Mouse (Mus musculus) heart, embryonic 11.5 days (tissue): ENCODE data around the gene Ctsh. TPM values are rescaled to one million over a fixed set of nuclear protein-coding genes. Genes with fewer than 3 reads are reported as not detected.

Experiments used
- ATAC-seq: fragments of 200-750 bp; cut with Nextera tagmentation; replicated peaks from 2 replicates; pipeline ENCODE4 v1.8.0; 2017; ENCODE audit warnings: moderate library complexity; ENCODE audit not compliant: insufficient number of reproducible peaks, low FRiP score, low TSS enrichment
- H3K27ac ChIP-seq: fragments of 300-500 bp; sonication (generic); 2 replicates; pipeline ENCODE4 v1.5.1; 2014; ENCODE audit warnings: mild to moderate bottlenecking, low read depth, low read length
- H3K27me3 ChIP-seq: fragments of 300-500 bp; sonication (generic); 2 replicates; pipeline ENCODE4 v1.6.1; 2014; ENCODE audit warnings: mild to moderate bottlenecking, low read length, mixed read lengths; ENCODE audit not compliant: control insufficient read depth, insufficient read depth
- H3K36me3 ChIP-seq: fragments of 300-500 bp; sonication (generic); 2 replicates; pipeline ENCODE4 v1.6.1; 2014; ENCODE audit warnings: mild to moderate bottlenecking, low read length, moderate library complexity, mixed read lengths; ENCODE audit not compliant: control insufficient read depth, insufficient read depth
- H3K4me1 ChIP-seq: fragments of 300-500 bp; sonication (generic); 2 replicates; pipeline ENCODE4 v1.6.1; 2014; ENCODE audit warnings: low read length; ENCODE audit not compliant: control insufficient read depth, insufficient read depth
- H3K4me2 ChIP-seq: fragments of 300-500 bp; sonication (generic); 2 replicates; pipeline ENCODE4 v1.6.1; 2014; ENCODE audit warnings: mild to moderate bottlenecking, moderate library complexity
- H3K4me3 ChIP-seq: fragments of 300-500 bp; sonication (generic); 2 replicates; pipeline ENCODE4 v1.5.1; 2014; ENCODE audit warnings: low read depth, low read length
- H3K9ac ChIP-seq: fragments of 300-500 bp; sonication (generic); 2 replicates; pipeline ENCODE4 v1.6.1; 2014; ENCODE audit warnings: mild to moderate bottlenecking, low read depth, low read length, moderate library complexity
- H3K9me3 ChIP-seq: fragments of 300-500 bp; sonication (generic); replicated peaks from 2 replicates; pipeline ENCODE4 v1.6.1; 2016; ENCODE audit warnings: low read length; ENCODE audit not compliant: control insufficient read depth
- WGBS: fragments of 180-500 bp; shearing (Covaris S2); extraction: QIAGEN DNeasy Blood & Tissue Kit; methylation state at CpG from one replicate; pipeline ENCODE4 v1.1.7; 2014; ENCODE audit not compliant: insufficient replicate concordance; 5-methylcytosine and 5-hydroxymethylcytosine counted together
- polyA plus RNA-seq: library from polyadenylated mRNA; unstranded; fragments of >200 nt; fragmentation: Nextera tagmentation; extraction: Ambion mirVana; gene quantifications from 2 replicates; pipeline ENCODE4 v1.2.1, GENCODE M21; 2014

Gene Ctsh
- polyA plus RNA-seq, 1 experiment from 2014 or later, result 28.8 TPM

GRCm38 (mm10) chr9:90122246-90122740 is 68.3 kb downstream of the Ctsh start:
- Histone ChIP-seq H3K4me1 (no peaks in the 10 kb centered on the region), H3K36me3 (no peaks in the 10 kb centered on the region), H3K27me3 (no peaks in the 10 kb centered on the region), H3K4me3 (no peak overlapping the region), H3K4me2 (no peak overlapping the region), H3K27ac (no peak overlapping the region), H3K9ac (no peak overlapping the region), H3K9me3 (no peaks in the 10 kb centered on the region)
- ATAC-seq, result no peak
- WGBS, result 68% methylated on average over 4 of the region's 4 CpGs

GRCm38 (mm10) chr9:90124156-90124872 is 70.4 kb downstream of the Ctsh start:
- Histone ChIP-seq H3K27me3 (no peaks in the 10 kb centered on the region), H3K9ac (no peak overlapping the region), H3K9me3 (no peaks in the 10 kb centered on the region), H3K4me1 (no peaks in the 10 kb centered on the region), H3K4me3 (no peak overlapping the region), H3K36me3 (no peaks in the 10 kb centered on the region), H3K27ac (no peak overlapping the region), H3K4me2 (0 out of 2 replicates have a peak overlapping the region, but pooled peaks have one; percentile 8)
- ATAC-seq, result no peak
- 40% methylated on average over 11 of the region's 11 CpGs for WGBS

- Histone ChIP-seq H3K4me1 (no peaks in the 10 kb centered on the region), H3K4me3 (no peak overlapping the region), H3K9ac (no peak overlapping the region), H3K9me3 (no peaks in the 10 kb centered on the region), H3K4me2 (peak overlapping the region; percentile 8; the same call in 1 of the 2 replicates), H3K36me3 (no peaks in the 10 kb centered on the region), H3K27me3 (no peaks in the 10 kb centered on the region), H3K27ac (no peak overlapping the region)
- WGBS, result 39% methylated on average over 8 of the region's 8 CpGs
- ATAC-seq, result no peak
Observed at GRCm38 (mm10) chr9:90124873-90125245, 70.9 kb downstream of the Ctsh start.

Other genes with a start within 250 kb of the Ctsh start
- gene Rasgrf1, start 144.2 kb upstream of the Ctsh start, polyA plus RNA-seq, result 0.10 and 0.19 TPM in 2 replicates
- 376 and 383 TPM in 2 replicates for gene Morf4l1, start 60.6 kb downstream of the Ctsh start, polyA plus RNA-seq
- 4.2 and 4.9 TPM in 2 replicates for gene Adamts7, start 108.9 kb downstream of the Ctsh start, polyA plus RNA-seq
- gene Tbc1d2b, start 216.7 kb downstream of the Ctsh start, polyA plus RNA-seq, result 6.3 and 6.7 TPM in 2 replicates